Mouse (Mus musculus) kidney, postnatal 10 days (tissue): ENCODE measurements around the gene Ngef.
"Not testable (repeated sequence)": the region's sequence is repeated elsewhere in the genome, so short reads cannot be mapped to it uniquely, and the experiment has no call there.

Source experiments
- DNase-seq: peaks from one replicate; pipeline ENCODE4 v3.0.0; 2021; ENCODE audit warnings: mixed read lengths

The Ngef gene

GRCm38 (mm10) chr1:87471914-87472313 is 101.8 kb downstream of the Ngef start:
- no peak for DNase-seq

- DNase-seq: not testable (repeated sequence)
Measured at GRCm38 (mm10) chr1:87469971-87470370, 103.7 kb downstream of the Ngef start, which contains the start of gene Snorc. Gene Snorc, plus strand, starts transcription at chr1:87470271.

GRCm38 (mm10) chr1:87468321-87468720 is 105.3 kb downstream of the Ngef start:
- DNase-seq: no peak

DNA sequence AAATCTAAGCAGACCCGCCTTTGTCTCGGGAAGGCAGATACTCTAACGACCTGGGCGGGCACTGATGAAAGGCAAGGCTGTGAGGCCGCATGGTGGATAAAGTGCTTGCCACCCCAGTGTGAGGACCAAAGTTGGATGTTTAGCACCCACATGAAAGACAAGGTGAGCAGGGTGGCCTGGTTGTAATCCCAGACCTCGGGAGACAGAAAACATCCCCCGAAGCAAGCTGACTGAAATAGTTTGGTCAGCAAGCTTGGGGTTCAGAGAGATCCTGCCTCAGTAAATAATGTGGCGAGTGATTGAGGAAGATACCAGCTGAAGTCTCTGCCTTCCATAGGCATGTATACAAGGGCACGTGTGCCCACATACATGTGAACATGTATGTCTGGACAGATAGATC is 106.2 kb downstream of the Ngef start:
- DNase-seq: no peak

DNA sequence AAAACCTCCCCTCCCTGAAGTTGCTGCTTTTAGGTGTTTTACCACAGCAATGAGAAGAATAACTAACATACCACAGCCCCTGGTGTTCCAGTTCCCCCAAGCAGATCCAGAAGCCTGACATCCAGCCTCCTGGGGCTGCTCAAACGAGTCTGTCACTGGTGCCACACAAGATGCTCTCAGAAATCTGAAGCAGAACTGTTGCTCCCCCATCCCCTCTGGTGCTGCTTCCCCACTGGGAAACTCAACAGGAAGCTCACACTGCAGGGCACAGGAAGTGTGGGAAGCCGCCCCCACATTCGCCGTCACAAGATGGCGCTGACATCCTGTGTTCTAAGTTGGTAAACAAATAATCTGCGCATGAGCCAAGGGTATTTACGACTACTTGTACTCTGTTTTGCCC is 113.8 kb downstream of the Ngef start:
- DNase-seq: not testable (repeated sequence)

- no peak for DNase-seq
Measured at GRCm38 (mm10) chr1:87458045-87458444, 115.6 kb downstream of the Ngef start.

- DNase-seq: no peak
Measured at GRCm38 (mm10) chr1:87456425-87456824, 117.2 kb downstream of the Ngef start.

- no peak for DNase-seq
Measured at GRCm38 (mm10) chr1:87449432-87449831, 124.2 kb downstream of the Ngef start.

GRCm38 (mm10) chr1:87447183-87448104 is 126.2 kb downstream of the Ngef start:
- DNase-seq: peak; percentile 84

GRCm38 (mm10) chr1:87436583-87436982 is 137.1 kb downstream of the Ngef start:
- no peak for DNase-seq

- no peak for DNase-seq
Measured at GRCm38 (mm10) chr1:87435125-87435524, 138.5 kb downstream of the Ngef start.
